Mouse (Mus musculus) cerebellum, adult 2 months (tissue): ENCODE results near the gene Mthfsd. TPM values are rescaled to one million over a fixed set of nuclear protein-coding genes. Genes with fewer than 3 reads are reported as not detected.

Experiments used
- DNase-seq, 2 experiments: peaks; one replicate each; pipeline ENCODE4 v3.0.0; 2021
- H3K27ac ChIP-seq: fragments of 200-500 bp; 2 replicates; pipeline ENCODE4 v1.5.1; 2012; ENCODE audit warnings: low read length, control low read depth, inconsistent platforms; ENCODE audit not compliant: insufficient read depth
- H3K27me3 ChIP-seq: fragments of 200-500 bp; 2 replicates; pipeline ENCODE4 v1.6.1; 2012; ENCODE audit warnings: inconsistent platforms, mild to moderate bottlenecking, low read length, moderate library complexity; ENCODE audit not compliant: control insufficient read depth, insufficient read depth
- H3K4me1 ChIP-seq: fragments of 200-500 bp; 2 replicates; pipeline ENCODE4 v1.6.1; 2011; ENCODE audit warnings: low read length; ENCODE audit not compliant: control insufficient read depth, insufficient read depth
- H3K4me3 ChIP-seq: fragments of 200-500 bp; replicated peaks from 2 replicates; pipeline ENCODE3; 2011; ENCODE audit warnings: mild to moderate bottlenecking, low read depth, low read length, control low read depth; ENCODE audit not compliant: insufficient read depth
- CTCF ChIP-seq: fragments of 200-500 bp; IDR thresholded peaks from 2 replicates; pipeline ENCODE4 v1.5.1; 2011; ENCODE audit warnings: low read depth, mild to moderate bottlenecking, control low read depth, low read length, moderate library complexity, borderline replicate concordance; ENCODE audit not compliant: insufficient read depth
- POLR2A ChIP-seq: fragments of 200-500 bp; IDR thresholded peaks from 2 replicates; pipeline ENCODE4 v1.6.1; 2011; ENCODE audit warnings: low read length, control low read depth, borderline replicate concordance; ENCODE audit not compliant: insufficient read depth
- WGBS: fragments of 180-500 bp; shearing (Covaris S2); methylation state at CpG from one replicate; pipeline ENCODE4 v1.1.7; 2018; 5-methylcytosine and 5-hydroxymethylcytosine counted together
- polyA plus RNA-seq: library from polyadenylated mRNA; depleted of rRNA; stranded (reverse); fragments of >200 nt; gene quantifications from 2 replicates; pipeline ENCODE4 v1.2.3, GENCODE M21; 2012

Gene Mthfsd
- polyA plus RNA-seq, 1 experiment: 119 TPM

- DNase-seq: no peak
- WGBS: 35% methylated on average over 5 of the region's 5 CpGs
- Histone ChIP-seq H3K4me3 (no peak overlapping the region), H3K4me1 (no peaks in the 10 kb centered on the region; the same call in 1 of the 2 replicates), H3K27me3 (peaks cover 6% of the 10 kb centered on the region; the same call in 1 of the 2 replicates), H3K27ac (no peak overlapping the region)
- no peak for TF ChIP-seq POLR2A
- TF ChIP-seq CTCF: no peak
Measured at GRCm38 (mm10) chr8:121132961-121133513, 24.8 kb upstream of the Mthfsd start.

DNA sequence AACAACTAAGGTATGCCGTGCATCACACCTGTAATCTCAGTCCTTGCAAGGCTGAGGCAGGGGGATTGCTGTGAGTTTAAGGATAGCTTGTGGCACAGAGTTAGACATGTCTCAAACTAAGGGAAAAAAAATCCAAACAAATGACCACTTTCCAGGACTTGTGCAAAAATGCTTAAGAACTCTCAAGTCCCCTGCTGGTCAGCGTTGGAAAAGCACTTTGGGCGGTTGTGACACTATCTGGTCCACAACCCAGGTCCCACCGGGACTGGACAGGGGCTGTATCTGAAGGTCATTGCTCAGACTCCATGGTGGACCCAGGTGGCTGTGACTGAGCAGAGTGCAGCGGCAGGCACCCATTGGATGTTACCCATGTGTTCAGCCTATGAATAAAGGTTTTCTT is 22.3 kb upstream of the Mthfsd start:
- Histone ChIP-seq H3K27ac (no peak overlapping the region), H3K4me1 (no peaks in the 10 kb centered on the region; the same call in 1 of the 2 replicates), H3K27me3 (peaks cover 6% of the 10 kb centered on the region; the same call in 1 of the 2 replicates), H3K4me3 (no peak overlapping the region)
- WGBS: 33% methylated on average over 5 of the region's 5 CpGs
- peak; percentile 26; the same call in 1 of the 2 replicates for TF ChIP-seq CTCF
- no peak for TF ChIP-seq POLR2A
- no peak for DNase-seq

DNA sequence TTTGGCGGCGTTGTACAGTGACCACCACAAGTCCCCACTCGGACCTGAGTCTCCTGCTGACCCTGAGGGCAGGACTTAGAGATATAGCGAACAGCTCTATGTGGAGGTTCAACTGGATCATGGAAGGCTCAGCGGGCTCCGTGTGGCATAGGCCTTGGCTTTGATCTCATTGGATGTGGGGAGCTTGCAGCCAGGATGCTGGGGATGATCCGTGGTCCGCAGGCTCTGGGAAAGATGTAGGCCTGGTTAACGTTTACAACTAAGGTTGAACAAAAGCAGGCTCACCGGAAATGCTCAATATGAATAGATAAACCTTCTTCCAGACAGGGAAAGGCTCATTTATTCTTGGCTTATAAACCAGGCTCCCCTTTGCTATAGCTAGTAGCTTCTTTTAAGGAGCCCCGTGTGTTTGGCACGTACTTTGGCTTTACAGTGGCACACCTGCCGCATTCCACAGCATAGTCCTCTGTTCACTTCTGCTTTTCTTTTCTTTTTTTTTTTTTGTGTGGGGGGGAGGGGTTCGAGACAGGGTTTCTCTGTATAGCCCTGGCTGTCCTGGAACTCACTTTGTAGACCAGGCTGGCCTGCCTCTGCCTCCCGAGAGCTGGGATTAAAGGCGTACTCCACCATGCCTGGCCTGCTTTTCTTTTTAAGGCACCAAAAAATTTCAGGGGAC is 21.2 kb upstream of the Mthfsd start:
- TF ChIP-seq POLR2A: no peak
- TF ChIP-seq CTCF: no peak
- H3K27ac ChIP-seq: no peak overlapping the region
- H3K4me1 ChIP-seq: no peaks in the 10 kb centered on the region; the same call in 1 of the 2 replicates
- DNase-seq: no peak
- peaks cover 6% of the 10 kb centered on the region; the same call in 1 of the 2 replicates for H3K27me3 ChIP-seq
- WGBS: 18% methylated on average over 16 of the region's 16 CpGs
- no peak overlapping the region for H3K4me3 ChIP-seq

DNA sequence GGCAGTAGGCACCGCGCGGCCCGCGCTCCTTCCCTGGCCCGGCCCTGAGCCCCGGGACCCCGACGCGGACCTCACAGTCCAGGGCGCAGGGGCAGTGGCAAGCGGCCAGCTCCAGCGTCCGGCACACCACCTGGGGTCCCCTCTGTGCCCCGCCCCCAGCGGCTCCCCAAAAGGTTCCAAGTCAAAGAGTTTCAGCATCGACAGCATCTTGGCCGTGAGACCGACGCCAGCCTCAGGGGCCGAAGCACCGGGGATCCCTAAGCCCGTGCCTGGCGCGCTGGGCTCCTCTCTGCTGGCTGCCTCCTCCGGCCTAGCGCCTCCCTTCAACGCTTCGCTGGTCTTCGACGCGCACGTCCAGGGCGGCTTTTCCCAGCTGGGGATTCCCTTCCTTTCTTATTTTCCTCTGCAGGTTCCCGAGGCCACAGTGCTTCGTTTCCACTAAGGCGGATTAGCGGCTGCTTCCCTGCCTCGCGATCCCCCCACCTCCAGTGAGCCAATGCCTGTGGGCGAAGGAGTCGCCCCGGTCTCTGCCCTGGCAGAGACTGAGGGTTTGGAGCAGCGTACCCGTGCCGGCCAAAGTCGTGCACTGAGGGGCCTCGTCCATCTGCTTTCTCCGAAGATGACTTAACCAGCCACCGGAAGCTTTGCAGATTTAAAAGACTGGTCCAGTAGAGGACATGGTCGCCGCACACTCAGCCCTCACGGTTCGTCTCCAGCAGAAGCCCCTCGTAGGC is 20.5 kb upstream of the Mthfsd start:
- no peaks in the 10 kb centered on the region; the same call in 1 of the 2 replicates for H3K4me1 ChIP-seq
- 3% methylated on average over 55 of the region's 55 CpGs for WGBS
- H3K4me3 ChIP-seq: no peak overlapping the region
- TF ChIP-seq CTCF: no peak
- TF ChIP-seq POLR2A: no peak
- DNase-seq: no peak
- no peak overlapping the region for H3K27ac ChIP-seq
- peaks cover 6% of the 10 kb centered on the region; the same call in 1 of the 2 replicates for H3K27me3 ChIP-seq

DNA sequence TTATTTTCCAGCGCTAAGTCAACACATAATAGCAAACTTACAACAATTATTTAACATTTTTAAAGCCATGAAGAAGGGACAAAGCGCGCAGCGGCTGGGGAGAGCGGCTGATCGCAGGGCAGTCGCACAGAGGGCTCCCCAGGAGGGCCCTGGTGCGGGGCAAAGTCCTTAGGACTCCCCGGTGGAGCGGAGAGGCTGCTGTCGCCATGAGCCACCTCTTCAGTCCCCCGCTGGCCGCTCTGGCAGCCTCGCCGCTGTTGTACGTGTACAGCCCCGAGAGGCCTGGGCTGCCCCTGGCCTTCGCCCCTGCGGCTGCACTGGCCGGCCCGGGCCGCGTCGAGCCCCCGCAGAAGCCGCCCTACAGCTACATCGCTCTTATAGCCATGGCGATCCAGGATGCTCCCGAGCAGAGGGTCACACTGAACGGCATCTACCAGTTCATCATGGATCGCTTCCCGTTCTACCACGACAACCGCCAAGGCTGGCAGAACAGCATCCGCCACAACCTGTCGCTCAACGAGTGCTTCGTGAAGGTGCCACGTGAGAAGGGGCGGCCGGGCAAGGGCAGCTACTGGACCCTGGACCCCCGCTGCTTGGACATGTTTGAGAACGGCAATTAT is 19.7 kb upstream of the Mthfsd start, which contains the start of gene Foxl1:
Foxl1 (plus strand) TSS at position 185 of the 620 bp plus-strand sequence.
- peaks cover 6% of the 10 kb centered on the region; the same call in 1 of the 2 replicates for H3K27me3 ChIP-seq
- H3K27ac ChIP-seq: no peak within 1 kb of the TSS
- WGBS: 4% methylated on average over 43 of the region's 43 CpGs
- DNase-seq: no peak
- no peaks in the 10 kb centered on the region; the same call in 1 of the 2 replicates for H3K4me1 ChIP-seq
- H3K4me3 ChIP-seq: no peak within 1 kb of the TSS
- TF ChIP-seq CTCF: no peak
- no peak for TF ChIP-seq POLR2A

GRCm38 (mm10) chr8:121127291-121127701 is 19.1 kb upstream of the Mthfsd start:
- 6% methylated on average over 11 of the region's 11 CpGs for WGBS
- peaks cover 6% of the 10 kb centered on the region; the same call in 1 of the 2 replicates for H3K27me3 ChIP-seq
- DNase-seq: no peak
- H3K4me3 ChIP-seq: no peak overlapping the region
- TF ChIP-seq POLR2A (no peak), CTCF (no peak)
- H3K27ac ChIP-seq: no peak overlapping the region
- H3K4me1 ChIP-seq: no peaks in the 10 kb centered on the region; the same call in 1 of the 2 replicates

DNA sequence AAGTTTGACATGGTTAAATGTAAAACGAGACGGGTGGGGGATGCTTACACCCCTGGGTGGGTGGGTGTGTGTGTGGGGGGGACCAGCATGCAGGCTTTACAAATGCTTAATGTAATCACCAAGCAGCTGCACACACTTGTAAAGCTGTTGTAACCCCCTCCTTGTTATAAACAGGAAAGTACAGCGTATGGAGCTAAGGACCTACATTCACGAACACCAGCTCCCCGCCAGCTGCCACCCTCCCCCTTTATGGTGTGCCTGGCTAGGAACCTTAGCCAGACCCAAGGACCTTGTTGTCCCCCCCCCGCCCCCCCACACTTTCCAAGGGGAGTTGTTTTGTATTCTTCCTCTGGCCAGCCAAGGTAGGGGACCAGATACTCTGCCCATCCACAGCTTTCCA is 18.5 kb upstream of the Mthfsd start:
- TF ChIP-seq POLR2A (no peak), CTCF (no peak)
- Histone ChIP-seq H3K4me1 (no peaks in the 10 kb centered on the region; the same call in 1 of the 2 replicates), H3K27ac (no peak overlapping the region), H3K4me3 (no peak overlapping the region), H3K27me3 (peaks cover 6% of the 10 kb centered on the region; the same call in 1 of the 2 replicates)
- WGBS: 6% methylated on average over 6 of the region's 6 CpGs
- DNase-seq: no peak
